In genomic region chr6:47790745-47791144, GRCm38 (mm10) we compare ENCODE assay signal across 13 mouse cellular contexts. TPM values are rescaled to one million over a fixed set of nuclear protein-coding genes. Genes with fewer than 3 reads are reported as not detected.
DNase-seq lines count a peak whose midpoint lies in the region; ATAC-seq and TF ChIP-seq lines count a peak whose summit lies in the region.
"Had no signal": no experiment of that assay in that cellular context is flagged by ENCODE, and none has a peak within 500 bp of the region (broad histone marks: within the 10 kb centered on the region; RNA-seq: fewer than 3 reads in every experiment).

No protein-coding gene starts in this region.

- no peak overlapping the region for H3K4me2 ChIP-seq in liver, embryonic 13.5 days
- H3K4me2 ChIP-seq: hindbrain, embryonic 15.5 days; lung, embryonic 15.5 days; neural tube, embryonic 13.5 days had no signal

- no peak for TF ChIP-seq CTCF in heart, adult 2 months (IDR thresholded peaks at IDR 0.05)

- H3K9me3 ChIP-seq in liver, embryonic 13.5 days (replicated peaks) = no peaks in the 10 kb centered on the region
- H3K9me3 ChIP-seq: hindbrain, embryonic 15.5 days; lung, embryonic 15.5 days; neural tube, embryonic 13.5 days had no signal

- no peak overlapping the region for H3K4me3 ChIP-seq in liver, embryonic 13.5 days (replicated peaks)
- H3K4me3 ChIP-seq in heart, adult 2 months = no peak overlapping the region
- H3K4me3 ChIP-seq: hindbrain, embryonic 15.5 days; lung, embryonic 15.5 days; neural tube, embryonic 13.5 days had no signal

- peaks cover 28% of the 10 kb centered on the region for H3K4me1 ChIP-seq in liver, embryonic 13.5 days (replicated peaks)
- peaks cover 2% of the 10 kb centered on the region for H3K4me1 ChIP-seq in heart, adult 2 months (ENCODE audit: control insufficient read depth, insufficient read depth, low read length)

- peak; percentile 95 for DNase-seq in heart, adult 11 months
- no peak for DNase-seq in heart, adult 8-10 months (ENCODE audit: low spot score)
- DNase-seq in A20 (ENCODE audit: low read depth, low spot score) (peak; percentile 61), R1 (ENCODE audit: low read depth, low spot score) (peak; percentile 85)
- DNase-seq in liver, embryonic 13.5 days = peak; percentile 61
- DNase-seq in neural tube, embryonic 10.5 days (ENCODE audit: extremely low spot score, low spot score) = no peak
- no peak for DNase-seq in left cerebral cortex, adult 18-20 months (ENCODE audit: low spot score in 2 of 2)
- no peak for DNase-seq in heart, adult 2 months
- DNase-seq: embryo, embryonic 11 days; forebrain, postnatal 0 days had no signal

- H3K27me3 ChIP-seq in liver, embryonic 13.5 days = no peaks in the 10 kb centered on the region
- no peaks in the 10 kb centered on the region for H3K27me3 ChIP-seq in heart, adult 2 months (ENCODE audit: control insufficient read depth, insufficient read depth, low read length)
- H3K27me3 ChIP-seq: hindbrain, embryonic 15.5 days; lung, embryonic 15.5 days; neural tube, embryonic 13.5 days had no signal

- intact Hi-C loops in heart, adult 2 months (cut with DNase I) = no loop called here

- no peak overlapping the region for H3K9ac ChIP-seq in liver, embryonic 13.5 days
- H3K9ac ChIP-seq in heart, adult 2 months (ENCODE audit: low read depth, low read length) = no peak overlapping the region
- H3K9ac ChIP-seq: forebrain, postnatal 0 days; hindbrain, embryonic 15.5 days; lung, embryonic 15.5 days; neural tube, embryonic 13.5 days had no signal

- ATAC-seq in liver, embryonic 13.5 days (ENCODE audit: low read depth) = peak; percentile 73
- ATAC-seq: forebrain, postnatal 0 days had no signal

- H3K79me2 ChIP-seq in heart, adult 2 months (replicated peaks; ENCODE audit: control insufficient read depth, insufficient read depth, low read length) = no peaks in the 10 kb centered on the region

- TF ChIP-seq POLR2A in heart, adult 2 months (IDR thresholded peaks at IDR 0.05; ENCODE audit: insufficient read depth, low read depth, low read length) = no peak

- H3K36me3 ChIP-seq in liver, embryonic 13.5 days = peaks cover 13% of the 10 kb centered on the region
- H3K36me3 ChIP-seq in heart, adult 2 months (ENCODE audit: control insufficient read depth, insufficient read depth, low read length) = peaks cover 3% of the 10 kb centered on the region

- H3K27ac ChIP-seq in liver, embryonic 13.5 days = no peak overlapping the region; the same call in 1 of the 2 replicates
- H3K27ac ChIP-seq in heart, adult 2 months = no peak overlapping the region
- H3K27ac ChIP-seq: hindbrain, embryonic 15.5 days; lung, embryonic 15.5 days; neural tube, embryonic 13.5 days had no signal

- no peak for TF ChIP-seq EP300 in heart, adult 2 months (IDR thresholded peaks at IDR 0.05; ENCODE audit: insufficient read depth, low read depth, low read length)

- 23% methylated on average over 2 of the region's 2 CpGs for WGBS in liver, embryonic 13.5 days (ENCODE audit: insufficient replicate concordance)
- WGBS in heart, adult 2 months = 41% methylated on average over 2 of the region's 2 CpGs

RNA-seq across cellular contexts. Expression of gene Pdia4, which starts 22.5 kb away (rescaled TPM):
- total RNA-seq in heart, adult 8-10 months (2022) = 10 to 100 TPM; 35.8 to 45.8 (median 38.8) TPM
- polyA plus RNA-seq in liver, embryonic 13.5 days (2015; fragmentation: Nextera tagmentation; extraction: Ambion mirVana) = 117 and 141 TPM in 2 replicates
- 10 to 100 TPM; 55.9 to 63.5 TPM for total RNA-seq in left cerebral cortex, adult 18-20 months (2021)
- total RNA-seq in heart, adult 2 months (2021) = 10 to 100 TPM; 44.1 to 46.0 TPM
- 14.0 and 29.7 TPM in 2 replicates for polyA plus RNA-seq in heart, adult 2 months (2012; rRNA removed)

RNA-seq across cellular contexts. Expression of gene Zfp786, which starts 39.9 kb away (rescaled TPM):
- 1 to 10 TPM in 3 of 4 experiments, under 1 TPM in 1; 0.97 to 1.3 (median 1.1) TPM for total RNA-seq in heart, adult 8-10 months (2022)
- polyA plus RNA-seq in liver, embryonic 13.5 days (2015; fragmentation: Nextera tagmentation; extraction: Ambion mirVana) = 0.61 and 0.70 TPM in 2 replicates
- 1 to 10 TPM; 5.2 to 6.2 TPM for total RNA-seq in left cerebral cortex, adult 18-20 months (2021)
- total RNA-seq in heart, adult 2 months (2021) = under 1 TPM; 0.64 to 0.78 TPM
- polyA plus RNA-seq in heart, adult 2 months (2012; rRNA removed) = 0.20 and 0.47 TPM in 2 replicates

RNA-seq across cellular contexts. Expression of gene Zfp398, which starts 44.7 kb away (rescaled TPM):
- 1 to 10 TPM; 5.9 to 8.4 (median 6.9) TPM for total RNA-seq in heart, adult 8-10 months (2022)
- 2.2 TPM in 2 replicates for polyA plus RNA-seq in liver, embryonic 13.5 days (2015; fragmentation: Nextera tagmentation; extraction: Ambion mirVana)
- total RNA-seq in left cerebral cortex, adult 18-20 months (2021) = 10 to 100 TPM; 21.0 to 21.3 TPM
- total RNA-seq in heart, adult 2 months (2021) = 1 to 10 TPM; 5.8 to 7.4 TPM
- 3.3 and 5.5 TPM in 2 replicates for polyA plus RNA-seq in heart, adult 2 months (2012; rRNA removed)

Comparison
In these comparisons a context has a peak if more than half of its experiments do, and no peak if none do; other contexts are left out.
1. DNase-seq: peak in heart, adult 11 months (single experiment), A20 (single experiment), R1 (single experiment) and liver, embryonic 13.5 days (single experiment); none in heart, adult 8-10 months (single experiment), neural tube, embryonic 10.5 days (single experiment), left cerebral cortex, adult 18-20 months (0 of 2) and heart, adult 2 months (0 of 2).